Mouse (Mus musculus) limb, embryonic 14.5 days (tissue): ENCODE results near the gene Nudt22. TPM values are rescaled to one million over a fixed set of nuclear protein-coding genes. Genes with fewer than 3 reads are reported as not detected.

Source experiments
- ATAC-seq: fragments of 200-750 bp; cut with Nextera tagmentation; 2 replicates; pipeline ENCODE4 v1.8.0; 2017; ENCODE audit warnings: low read depth, moderate number of reproducible peaks, moderate TSS enrichment; ENCODE audit not compliant: low FRiP score
- DNase-seq: peaks from one replicate; pipeline ENCODE4 v3.0.0-alpha.2; 2015; ENCODE audit warnings: low spot score
- H3K27ac ChIP-seq: fragments of 300-500 bp; sonication (generic); replicated peaks from 2 replicates; pipeline ENCODE4 v1.5.1; 2014; ENCODE audit warnings: low read depth, mild to moderate bottlenecking, low read length, moderate library complexity, mixed read lengths
- H3K27me3 ChIP-seq: fragments of 300-500 bp; sonication (generic); 2 replicates; pipeline ENCODE4 v1.6.1; 2014; ENCODE audit warnings: low read length, mixed read lengths; ENCODE audit not compliant: control insufficient read depth, insufficient read depth
- H3K36me3 ChIP-seq: fragments of 300-500 bp; sonication (generic); 2 replicates; pipeline ENCODE4 v1.6.1; 2014; ENCODE audit warnings: mild to moderate bottlenecking, low read length, moderate library complexity, mixed read lengths; ENCODE audit not compliant: control insufficient read depth, insufficient read depth
- H3K4me1 ChIP-seq: fragments of 300-500 bp; sonication (generic); 2 replicates; pipeline ENCODE4 v1.6.1; 2014; ENCODE audit warnings: antibody characterized with exemption, low read length, mixed read lengths; ENCODE audit not compliant: control insufficient read depth, insufficient read depth
- H3K4me2 ChIP-seq: fragments of 300-500 bp; sonication (generic); replicated peaks from 2 replicates; pipeline ENCODE4 v1.6.1; 2014; ENCODE audit warnings: low read depth, mild to moderate bottlenecking, low read length, moderate library complexity; ENCODE audit not compliant: severe bottlenecking
- H3K4me3 ChIP-seq: fragments of 300-500 bp; sonication (generic); replicated peaks from 2 replicates; pipeline ENCODE4 v1.5.1; 2014; ENCODE audit warnings: low read length
- H3K9ac ChIP-seq: fragments of 300-500 bp; sonication (generic); 2 replicates; pipeline ENCODE4 v1.6.1; 2014; ENCODE audit warnings: mild to moderate bottlenecking, low read depth, low read length, moderate library complexity; ENCODE audit not compliant: severe bottlenecking
- H3K9me3 ChIP-seq: fragments of 300-500 bp; sonication (generic); 2 replicates; pipeline ENCODE4 v1.6.1; 2016; ENCODE audit warnings: low read length; ENCODE audit not compliant: control insufficient read depth
- POLR2A ChIP-seq: fragments of 200-500 bp; IDR thresholded peaks from 2 replicates; pipeline ENCODE4 v1.8.0; 2012; ENCODE audit warnings: inconsistent platforms, mild to moderate bottlenecking, moderate library complexity, borderline replicate concordance; ENCODE audit not compliant: insufficient read depth, insufficient read length; ENCODE audit errors: extremely low read depth
- WGBS: fragments of 180-500 bp; shearing (Covaris S2); extraction: QIAGEN DNeasy Blood & Tissue Kit; methylation state at CpG from one replicate; pipeline ENCODE4 v1.1.7; 2014; 5-methylcytosine and 5-hydroxymethylcytosine counted together
- polyA plus RNA-seq, 2 experiments: library from polyadenylated mRNA; depleted of rRNA in 1 of 2; stranded (reverse) in 1 of 2; unstranded in 1 of 2; fragments of >200 nt; fragmentation: Nextera tagmentation in 1 of 2; extraction: Ambion mirVana in 1 of 2; gene quantifications; 2 replicates each; pipeline versions ENCODE4 v1.2.1 to v1.2.3; 2012 to 2014

Gene Nudt22
- polyA plus RNA-seq, 2 experiments: 21.9 to 22.1 TPM

- TF ChIP-seq POLR2A: no peak
- no peak for ATAC-seq
Observed at GRCm38 (mm10) chr19:6943709-6944108, 52.2 kb downstream of the Nudt22 start.

More at GRCm38 (mm10) chr19:6943709-6944108, 52.2 kb downstream of the Nudt22 start:
- Histone ChIP-seq H3K9ac (no peak overlapping the region), H3K27ac (no peak overlapping the region), H3K27me3 (no peaks in the 10 kb centered on the region), H3K36me3 (peaks cover 12% of the 10 kb centered on the region), H3K9me3 (no peaks in the 10 kb centered on the region), H3K4me1 (peaks cover 13% of the 10 kb centered on the region), H3K4me3 (no peak overlapping the region), H3K4me2 (no peak overlapping the region)
- WGBS: 94% methylated on average over 6 of the region's 6 CpGs
- no peak for DNase-seq

Other genes with a start within 250 kb of the Nudt22 start
- 19.4 and 22.9 TPM in 2 replicates for gene Rps6ka4, start 155.5 kb downstream of the Nudt22 start, polyA plus RNA-seq (2012; rRNA removed)
- gene Rps6ka4, start 155.5 kb downstream of the Nudt22 start, polyA plus RNA-seq (2014; fragmentation: Nextera tagmentation; extraction: Ambion mirVana): 25.2 and 27.4 TPM in 2 replicates
- 1.8 and 2.2 TPM in 2 replicates for gene Ccdc88b, start 137.9 kb downstream of the Nudt22 start, polyA plus RNA-seq (2012; rRNA removed)
- 0.69 and 0.75 TPM in 2 replicates for gene Ccdc88b, start 137.9 kb downstream of the Nudt22 start, polyA plus RNA-seq (2014; fragmentation: Nextera tagmentation; extraction: Ambion mirVana)
- 163 and 164 TPM in 2 replicates for gene Trmt112, start 86.4 kb downstream of the Nudt22 start, polyA plus RNA-seq (2012; rRNA removed)
- 163 and 167 TPM in 2 replicates for gene Trmt112, start 86.4 kb downstream of the Nudt22 start, polyA plus RNA-seq (2014; fragmentation: Nextera tagmentation; extraction: Ambion mirVana)
- gene Prdx5, start 86.0 kb downstream of the Nudt22 start, polyA plus RNA-seq (2012; rRNA removed): 145 and 173 TPM in 2 replicates
- 245 and 269 TPM in 2 replicates for gene Prdx5, start 86.0 kb downstream of the Nudt22 start, polyA plus RNA-seq (2014; fragmentation: Nextera tagmentation; extraction: Ambion mirVana)
- gene Esrra, start 74.3 kb downstream of the Nudt22 start, polyA plus RNA-seq (2012; rRNA removed): 20.3 and 25.5 TPM in 2 replicates
- 3.4 and 5.1 TPM in 2 replicates for gene Esrra, start 74.3 kb downstream of the Nudt22 start, polyA plus RNA-seq (2014; fragmentation: Nextera tagmentation; extraction: Ambion mirVana)
- 2.8 and 5.6 TPM in 2 replicates for gene Catsperz, start 70.7 kb downstream of the Nudt22 start, polyA plus RNA-seq (2012; rRNA removed)
- 3.6 and 5.4 TPM in 2 replicates for gene Catsperz, start 70.7 kb downstream of the Nudt22 start, polyA plus RNA-seq (2014; fragmentation: Nextera tagmentation; extraction: Ambion mirVana)
- gene Kcnk4, start 61.6 kb downstream of the Nudt22 start, polyA plus RNA-seq (2012; rRNA removed): 0.91 and 1.1 TPM in 2 replicates
- gene Kcnk4, start 61.6 kb downstream of the Nudt22 start, polyA plus RNA-seq (2014; fragmentation: Nextera tagmentation; extraction: Ambion mirVana): 1.1 TPM in 2 replicates
- gene Bad, start 54.3 kb downstream of the Nudt22 start, polyA plus RNA-seq (2012; rRNA removed): 75.1 and 76.5 TPM in 2 replicates
- 77.5 and 80.8 TPM in 2 replicates for gene Bad, start 54.3 kb downstream of the Nudt22 start, polyA plus RNA-seq (2014; fragmentation: Nextera tagmentation; extraction: Ambion mirVana)
- gene Gpr137, start 53.6 kb downstream of the Nudt22 start, polyA plus RNA-seq (2012; rRNA removed): 56.8 and 72.3 TPM in 2 replicates
- gene Gpr137, start 53.6 kb downstream of the Nudt22 start, polyA plus RNA-seq (2014; fragmentation: Nextera tagmentation; extraction: Ambion mirVana): 28.5 and 31.8 TPM in 2 replicates
- 277 and 304 TPM in 2 replicates for gene Ppp1r14b, start 21.1 kb downstream of the Nudt22 start, polyA plus RNA-seq (2012; rRNA removed)
- 249 and 282 TPM in 2 replicates for gene Ppp1r14b, start 21.1 kb downstream of the Nudt22 start, polyA plus RNA-seq (2014; fragmentation: Nextera tagmentation; extraction: Ambion mirVana)
- gene Plcb3, start 19.6 kb downstream of the Nudt22 start, polyA plus RNA-seq (2012; rRNA removed): 80.6 and 102 TPM in 2 replicates
- 36.6 and 42.4 TPM in 2 replicates for gene Plcb3, start 19.6 kb downstream of the Nudt22 start, polyA plus RNA-seq (2014; fragmentation: Nextera tagmentation; extraction: Ambion mirVana)
- 39.9 and 73.3 TPM in 2 replicates for gene Fkbp2, start 15.6 kb downstream of the Nudt22 start, polyA plus RNA-seq (2012; rRNA removed)
- gene Fkbp2, start 15.6 kb downstream of the Nudt22 start, polyA plus RNA-seq (2014; fragmentation: Nextera tagmentation; extraction: Ambion mirVana): 71.5 and 80.5 TPM in 2 replicates
- 46.7 and 55.7 TPM in 2 replicates for gene Vegfb, start 8.5 kb downstream of the Nudt22 start, polyA plus RNA-seq (2012; rRNA removed)
- gene Vegfb, start 8.5 kb downstream of the Nudt22 start, polyA plus RNA-seq (2014; fragmentation: Nextera tagmentation; extraction: Ambion mirVana): 44.9 and 54.5 TPM in 2 replicates
- 32.4 and 38.0 TPM in 2 replicates for gene Dnajc4, start 3.5 kb downstream of the Nudt22 start, polyA plus RNA-seq (2012; rRNA removed)
- 24.4 and 26.8 TPM in 2 replicates for gene Dnajc4, start 3.5 kb downstream of the Nudt22 start, polyA plus RNA-seq (2014; fragmentation: Nextera tagmentation; extraction: Ambion mirVana)
- gene Trpt1, start within 50 bp of the Nudt22 start, polyA plus RNA-seq (2012; rRNA removed): 15.1 and 19.9 TPM in 2 replicates
- 10.7 and 12.0 TPM in 2 replicates for gene Trpt1, start within 50 bp of the Nudt22 start, polyA plus RNA-seq (2014; fragmentation: Nextera tagmentation; extraction: Ambion mirVana)
- gene Fermt3, start 23.4 kb upstream of the Nudt22 start, polyA plus RNA-seq (2012; rRNA removed): 10.1 and 13.1 TPM in 2 replicates
- 10.2 and 10.8 TPM in 2 replicates for gene Fermt3, start 23.4 kb upstream of the Nudt22 start, polyA plus RNA-seq (2014; fragmentation: Nextera tagmentation; extraction: Ambion mirVana)
- 124 and 170 TPM in 2 replicates for gene Stip1, start 43.9 kb upstream of the Nudt22 start, polyA plus RNA-seq (2012; rRNA removed)
- gene Stip1, start 43.9 kb upstream of the Nudt22 start, polyA plus RNA-seq (2014; fragmentation: Nextera tagmentation; extraction: Ambion mirVana): 200 and 205 TPM in 2 replicates
- gene Macrod1, start 60.7 kb upstream of the Nudt22 start, polyA plus RNA-seq (2012; rRNA removed): 24.6 and 27.4 TPM in 2 replicates
- gene Macrod1, start 60.7 kb upstream of the Nudt22 start, polyA plus RNA-seq (2014; fragmentation: Nextera tagmentation; extraction: Ambion mirVana): 16.6 and 19.7 TPM in 2 replicates
- gene Flrt1, start 109.6 kb upstream of the Nudt22 start, polyA plus RNA-seq (2012; rRNA removed): 2.2 and 3.2 TPM in 2 replicates
- 8.5 and 9.6 TPM in 2 replicates for gene Flrt1, start 109.6 kb upstream of the Nudt22 start, polyA plus RNA-seq (2014; fragmentation: Nextera tagmentation; extraction: Ambion mirVana)
- gene Otub1, start 210.2 kb upstream of the Nudt22 start, polyA plus RNA-seq (2012; rRNA removed): 157 and 181 TPM in 2 replicates
- gene Otub1, start 210.2 kb upstream of the Nudt22 start, polyA plus RNA-seq (2014; fragmentation: Nextera tagmentation; extraction: Ambion mirVana): 203 and 212 TPM in 2 replicates
- 478 and 552 TPM in 2 replicates for gene Cox8a, start 221.5 kb upstream of the Nudt22 start, polyA plus RNA-seq (2012; rRNA removed)
- 850 and 909 TPM in 2 replicates for gene Cox8a, start 221.5 kb upstream of the Nudt22 start, polyA plus RNA-seq (2014; fragmentation: Nextera tagmentation; extraction: Ambion mirVana)
- 55.9 and 62.8 TPM in 2 replicates for gene Naa40, start 245.1 kb upstream of the Nudt22 start, polyA plus RNA-seq (2012; rRNA removed)
- 50.1 and 54.1 TPM in 2 replicates for gene Naa40, start 245.1 kb upstream of the Nudt22 start, polyA plus RNA-seq (2014; fragmentation: Nextera tagmentation; extraction: Ambion mirVana)